Mouse (Mus musculus) MEL (cell line): ENCODE data around the gene AW549877. TPM values are rescaled to one million over a fixed set of nuclear protein-coding genes. Genes with fewer than 3 reads are reported as not detected.
A peak's percentile ranks its signal among the peaks of the same experiment; 100 is the strongest.

ENCODE experiments used
- DNase-seq: peaks from one replicate; pipeline ENCODE4 v3.0.0; 2011; ENCODE audit warnings: low read depth, low spot score
- H3K27ac ChIP-seq: 2 replicates; pipeline ENCODE4 v1.5.1; 2012; ENCODE audit warnings: low read depth, mild to moderate bottlenecking, control low read depth, low read length, moderate library complexity; ENCODE audit not compliant: control insufficient read depth
- H3K27me3 ChIP-seq, 2 experiments: fragments of 150-350 bp in 1 of 2; sonication (generic) in 1 of 2; 2 replicates each; pipeline ENCODE4 v1.6.1; 2012; ENCODE audit warnings: low read length in 2 of 2, mild to moderate bottlenecking in 2 of 2, improper control_type of control experiment in 1 of 2, moderate library complexity in 1 of 2; ENCODE audit not compliant: insufficient read depth in 2 of 2, control insufficient read depth in 1 of 2
- H3K36me3 ChIP-seq, 2 experiments: 2 replicates each; pipeline ENCODE4 v1.6.1; 2012 to 2014; ENCODE audit warnings: low read length in 2 of 2, improper control_type of control experiment in 1 of 2, inconsistent platforms in 1 of 2, mild to moderate bottlenecking in 1 of 2; ENCODE audit not compliant: insufficient read depth in 2 of 2, control insufficient read depth in 1 of 2
- H3K4me1 ChIP-seq, 2 experiments: fragments of 150-350 bp in 1 of 2; sonication (generic) in 1 of 2; 2 replicates each; pipeline ENCODE4 v1.6.1; 2012; ENCODE audit warnings: low read length in 2 of 2, improper control_type of control experiment in 1 of 2, mild to moderate bottlenecking in 1 of 2; ENCODE audit not compliant: insufficient read depth in 2 of 2, control insufficient read depth in 1 of 2
- H3K4me3 ChIP-seq, 2 experiments: fragments of 150-350 bp in 1 of 2; sonication (generic) in 1 of 2; 2 replicates each; pipeline ENCODE4 v1.5.1; 2012; ENCODE audit warnings: low read depth in 2 of 2, low read length in 2 of 2, mild to moderate bottlenecking in 2 of 2, moderate library complexity in 2 of 2, control low read depth in 1 of 2, improper control_type of control experiment in 1 of 2; ENCODE audit not compliant: control insufficient read depth in 1 of 2, insufficient read depth in 1 of 2
- H3K79me2 ChIP-seq: 2 replicates; pipeline ENCODE4 v1.6.1; 2012; ENCODE audit warnings: mild to moderate bottlenecking, low read length, moderate library complexity; ENCODE audit not compliant: control insufficient read depth, poor library complexity, insufficient read depth
- H3K9ac ChIP-seq: 2 replicates; pipeline ENCODE4 v1.6.1; 2012; ENCODE audit warnings: low read depth, mild to moderate bottlenecking, control low read depth, low read length, moderate library complexity; ENCODE audit not compliant: control insufficient read depth, poor library complexity, severe bottlenecking
- H3K9me3 ChIP-seq: fragments of 150-350 bp; sonication (generic); replicated peaks from 2 replicates; pipeline ENCODE4 v1.6.1; 2012; ENCODE audit warnings: mild to moderate bottlenecking, low read length, improper control_type of control experiment, moderate library complexity; ENCODE audit not compliant: insufficient read depth
- BHLHE40 ChIP-seq: IDR thresholded peaks from 2 replicates; pipeline ENCODE4 v1.6.1; 2012; ENCODE audit warnings: low read depth, mild to moderate bottlenecking, inconsistent platforms, low read length, improper control_type of control experiment, borderline replicate concordance
- CHD1 ChIP-seq: IDR thresholded peaks from 2 replicates; pipeline ENCODE4 v1.6.1; 2012; ENCODE audit warnings: low read depth, mild to moderate bottlenecking, inconsistent platforms, low read length, improper control_type of control experiment
- CHD2 ChIP-seq: IDR thresholded peaks from 2 replicates; pipeline ENCODE4 v1.6.1; 2011; ENCODE audit warnings: low read length, improper control_type of control experiment
- CTCF ChIP-seq, 3 experiments: IDR thresholded peaks in 2 of 3; conservative IDR thresholded peaks in 1 of 3; 2 replicates each; pipeline ENCODE4 v1.5.1; 2011 to 2012; ENCODE audit warnings: low read length in 3 of 3, low read depth in 2 of 3, mild to moderate bottlenecking in 2 of 3, improper control_type of control experiment in 1 of 3, inconsistent platforms in 1 of 3, mixed read lengths in 1 of 3, moderate library complexity in 1 of 3; ENCODE audit not compliant: control insufficient read depth in 1 of 3, insufficient read depth in 1 of 3, poor library complexity in 1 of 3, severe bottlenecking in 1 of 3
- E2F4 ChIP-seq: IDR thresholded peaks from 2 replicates; pipeline ENCODE4 v1.6.1; 2011; ENCODE audit warnings: low read depth, low read length, improper control_type of control experiment, borderline replicate concordance
- ELF1 ChIP-seq: IDR thresholded peaks from 2 replicates; pipeline ENCODE4 v1.6.1; 2014; ENCODE audit warnings: low read depth, mild to moderate bottlenecking, inconsistent platforms, low read length, improper control_type of control experiment, moderate library complexity
- EP300 ChIP-seq, 2 experiments: IDR thresholded peaks; 2 replicates each; pipeline ENCODE4 v1.6.1; 2011; ENCODE audit warnings: improper control_type of control experiment in 2 of 2, low read length in 2 of 2, low read depth in 1 of 2, mild to moderate bottlenecking in 1 of 2
- ETS1 ChIP-seq: IDR thresholded peaks from 2 replicates; pipeline ENCODE4 v1.6.1; 2012; ENCODE audit warnings: low read depth, mild to moderate bottlenecking, inconsistent platforms, low read length, improper control_type of control experiment, moderate library complexity
- GABPA ChIP-seq: IDR thresholded peaks from 2 replicates; pipeline ENCODE4 v1.6.1; 2012; ENCODE audit warnings: low read depth, mild to moderate bottlenecking, inconsistent platforms, low read length, improper control_type of control experiment, moderate library complexity
- GATA1 ChIP-seq: IDR thresholded peaks from 2 replicates; pipeline ENCODE4 v1.6.1; 2011; ENCODE audit warnings: low read depth, low read length, improper control_type of control experiment
- HCFC1 ChIP-seq: IDR thresholded peaks from 2 replicates; pipeline ENCODE4 v1.6.1; 2012; ENCODE audit warnings: low read depth, mild to moderate bottlenecking, inconsistent platforms, low read length, improper control_type of control experiment, moderate library complexity
- KAT2A ChIP-seq: conservative IDR thresholded peaks from 2 replicates; pipeline ENCODE4 v1.6.1; 2012; ENCODE audit warnings: low read depth, low read length, improper control_type of control experiment, inconsistent platforms
- MAFK ChIP-seq: IDR thresholded peaks from 2 replicates; pipeline ENCODE4 v1.6.1; 2011; ENCODE audit warnings: low read depth, mild to moderate bottlenecking, low read length, improper control_type of control experiment, borderline replicate concordance
- MAX ChIP-seq: IDR thresholded peaks from 2 replicates; pipeline ENCODE4 v1.6.1; 2011; ENCODE audit warnings: low read length, improper control_type of control experiment
- MAZ ChIP-seq: IDR thresholded peaks from 2 replicates; pipeline ENCODE4 v1.6.1; 2012; ENCODE audit warnings: low read depth, mild to moderate bottlenecking, inconsistent platforms, low read length, improper control_type of control experiment
- MEF2A ChIP-seq: IDR thresholded peaks from 2 replicates; pipeline ENCODE4 v1.6.1; 2014; ENCODE audit warnings: low read depth, mild to moderate bottlenecking, inconsistent platforms, low read length, improper control_type of control experiment; ENCODE audit not compliant: poor library complexity, insufficient replicate concordance, severe bottlenecking; ENCODE audit errors: extremely low read depth
- MXI1 ChIP-seq: IDR thresholded peaks from 2 replicates; pipeline ENCODE4 v1.6.1; 2011; ENCODE audit warnings: mild to moderate bottlenecking, low read depth, low read length, improper control_type of control experiment
- MYB ChIP-seq: IDR thresholded peaks from 2 replicates; pipeline ENCODE4 v1.6.1; 2011; ENCODE audit warnings: mild to moderate bottlenecking, low read depth, low read length, improper control_type of control experiment
- MYC ChIP-seq: IDR thresholded peaks from 2 replicates; pipeline ENCODE4 v1.6.1; 2011; ENCODE audit warnings: low read depth, mild to moderate bottlenecking, low read length, improper control_type of control experiment, moderate library complexity
- NELFE ChIP-seq: IDR thresholded peaks from 2 replicates; pipeline ENCODE4 v1.6.1; 2011; ENCODE audit warnings: low read depth, low read length, improper control_type of control experiment
- NRF1 ChIP-seq: IDR thresholded peaks from 2 replicates; pipeline ENCODE4 v1.6.1; 2014; ENCODE audit warnings: low read depth, mild to moderate bottlenecking, inconsistent platforms, low read length, improper control_type of control experiment, moderate library complexity; ENCODE audit not compliant: poor library complexity, insufficient read depth, severe bottlenecking
- POLR2A ChIP-seq, 2 experiments: IDR thresholded peaks; 2 replicates each; pipeline ENCODE4 v1.6.1; 2011 to 2012; ENCODE audit warnings: low read length in 2 of 2, mild to moderate bottlenecking in 2 of 2, control low read depth in 1 of 2, improper control_type of control experiment in 1 of 2, low read depth in 1 of 2, moderate library complexity in 1 of 2; ENCODE audit not compliant: control insufficient read depth in 1 of 2, insufficient read depth in 1 of 2, poor library complexity in 1 of 2
- POLR2AphosphoS2 ChIP-seq: IDR thresholded peaks from 2 replicates; pipeline ENCODE4 v1.6.1; 2011; ENCODE audit warnings: low read length, improper control_type of control experiment
- POLR2AphosphoS5 ChIP-seq: IDR thresholded peaks from 2 replicates; pipeline ENCODE4 v1.6.1; 2012; ENCODE audit warnings: low read depth, borderline replicate concordance, mild to moderate bottlenecking, inconsistent platforms, low read length, moderate library complexity, mixed read lengths
- RCOR1 ChIP-seq: IDR thresholded peaks from 2 replicates; pipeline ENCODE4 v1.6.1; 2012; ENCODE audit warnings: low read depth, mild to moderate bottlenecking, inconsistent platforms, low read length, improper control_type of control experiment
- SMC3 ChIP-seq: IDR thresholded peaks from 2 replicates; pipeline ENCODE4 v1.6.1; 2011; ENCODE audit warnings: low read depth, low read length, improper control_type of control experiment
- TBP ChIP-seq: IDR thresholded peaks from 2 replicates; pipeline ENCODE4 v1.8.0; 2011; ENCODE audit warnings: low read depth, low read length, improper control_type of control experiment
- TCF12 ChIP-seq: IDR thresholded peaks from 2 replicates; pipeline ENCODE4 v1.6.1; 2014; ENCODE audit warnings: low read depth, mild to moderate bottlenecking, inconsistent platforms, low read length, improper control_type of control experiment, moderate library complexity
- UBTF ChIP-seq: IDR thresholded peaks from 2 replicates; pipeline ENCODE4 v1.6.1; 2012; ENCODE audit warnings: low read depth, mild to moderate bottlenecking, inconsistent platforms, low read length, improper control_type of control experiment, moderate library complexity, borderline replicate concordance; ENCODE audit not compliant: insufficient read depth
- USF1 ChIP-seq: IDR thresholded peaks from 2 replicates; pipeline ENCODE4 v1.6.1; 2014; ENCODE audit warnings: low read depth, mild to moderate bottlenecking, inconsistent platforms, low read length, improper control_type of control experiment, moderate library complexity
- USF2 ChIP-seq, 2 experiments: IDR thresholded peaks; 2 replicates each; pipeline ENCODE4 v1.6.1; 2011 to 2012; ENCODE audit warnings: improper control_type of control experiment in 2 of 2, low read length in 2 of 2, borderline replicate concordance in 1 of 2, inconsistent platforms in 1 of 2, low read depth in 1 of 2, mild to moderate bottlenecking in 1 of 2; ENCODE audit not compliant: insufficient read depth in 1 of 2
- ZC3H11A ChIP-seq: IDR thresholded peaks from 2 replicates; pipeline ENCODE4 v1.6.1; 2012; ENCODE audit warnings: low read depth, mild to moderate bottlenecking, inconsistent platforms, low read length, improper control_type of control experiment
- ZKSCAN1 ChIP-seq: IDR thresholded peaks from 2 replicates; pipeline ENCODE4 v1.6.1; 2012; ENCODE audit warnings: low read depth, mild to moderate bottlenecking, inconsistent platforms, low read length, improper control_type of control experiment, moderate library complexity
- ZMIZ1 ChIP-seq: IDR thresholded peaks from 2 replicates; pipeline ENCODE4 v1.6.1; 2012; ENCODE audit warnings: low read depth, mild to moderate bottlenecking, inconsistent platforms, low read length, improper control_type of control experiment, moderate library complexity
- ZNF384 ChIP-seq: IDR thresholded peaks from 2 replicates; pipeline ENCODE4 v1.6.1; 2012; ENCODE audit warnings: low read depth, mild to moderate bottlenecking, inconsistent platforms, low read length, improper control_type of control experiment
- polyA plus RNA-seq, 2 experiments: library from polyadenylated mRNA; stranded (reverse) in 1 of 2; unstranded in 1 of 2; fragments of >175 nt in 1 of 2; fragments of >200 nt in 1 of 2; gene quantifications; 2 replicates each; pipeline versions ENCODE4 v1.2.1 to v1.2.4; 2012; ENCODE audit warnings: low replicate concordance in 2 of 2, low read depth in 1 of 2; ENCODE audit not compliant: insufficient read length in 2 of 2, insufficient read depth in 1 of 2, missing spikeins in 1 of 2
- total RNA-seq: library from RNA; depleted of rRNA; stranded (reverse); fragments of 300-350 nt; gene quantifications from 2 replicates; pipeline ENCODE4 v1.2.3, GENCODE M21; 2012

Gene AW549877
- total and polyA plus RNA-seq, 3 experiments, result 5.0 to 13.5 TPM; not detected in 1

DNA sequence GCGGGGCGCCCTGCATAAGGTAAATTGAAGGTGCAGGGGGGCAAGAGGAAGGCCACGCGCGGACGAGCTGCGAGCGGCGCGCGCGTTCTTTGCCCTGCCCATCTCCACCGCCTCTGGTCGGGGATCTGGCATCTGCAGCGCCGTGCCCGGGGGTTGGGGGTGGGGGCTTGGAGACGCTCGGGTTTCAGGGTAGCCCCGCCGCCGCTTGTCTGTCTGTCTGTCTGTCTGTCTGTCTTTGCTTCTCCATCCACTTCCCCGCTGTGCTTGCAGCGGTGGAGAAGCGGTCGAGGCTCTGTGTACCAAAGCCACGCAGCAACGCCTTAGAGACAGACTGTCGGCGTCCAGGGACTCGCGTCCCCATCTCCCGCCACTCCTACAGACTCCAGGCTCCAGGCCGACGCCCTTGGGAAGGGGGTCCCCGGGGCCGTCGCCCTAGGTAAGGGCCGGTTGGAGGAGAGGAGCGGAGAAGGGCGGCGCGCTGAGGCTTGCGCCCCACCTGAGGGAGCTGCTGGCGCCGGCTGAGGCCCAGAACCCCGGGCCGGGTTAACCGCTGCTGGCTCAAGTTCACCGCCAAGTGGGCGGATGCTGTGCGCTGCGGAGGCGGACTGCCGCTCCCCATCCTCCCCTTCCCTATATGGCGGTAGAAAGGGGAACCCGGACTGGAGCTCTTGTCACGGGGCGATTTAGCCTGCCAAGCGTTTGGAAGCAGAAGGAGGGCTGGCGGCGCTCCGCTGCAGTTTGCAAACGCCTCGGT is 31.5 kb upstream of the AW549877 start:
- Histone ChIP-seq H3K9me3 (no peaks in the 10 kb centered on the region), H3K79me2 (peaks cover 24% of the 10 kb centered on the region), H3K4me1 (peaks cover 0 to 13% of the 10 kb centered on the region in 2 experiments; a peak in 2 of 4 replicates), H3K9ac (peak overlapping the region; percentile 97), H3K27ac (peak overlapping the region; percentile 94), H3K27me3 (no peaks in the 10 kb centered on the region), H3K4me3 (peak overlapping the region; percentile 58 to 85), H3K36me3 (peaks cover 0 to 4% of the 10 kb centered on the region in 2 experiments; a peak in 1 of 4 replicates)
- DNase-seq, result peak; percentile 92
- no peak for TF ChIP-seq POLR2AphosphoS5
- TF ChIP-seq EP300 (IDR thresholded peaks at IDR 0.05; ENCODE audit: low read depth in 1 of 2, low read length in 2 of 2), result peak in 1 of 2 experiments; percentile 51; a peak in 1 of 4 replicates
- TF ChIP-seq POLR2A (IDR thresholded peaks at IDR 0.05; ENCODE audit: control insufficient read depth in 1 of 2, insufficient read depth in 1 of 2, low read depth in 1 of 2, low read length in 2 of 2, poor library complexity in 1 of 2), result peak; percentile 38 to 65; a peak in 2 of 4 replicates
- TF ChIP-seq ZMIZ1, result peak; percentile 64; the same call in 1 of the 2 replicates
- TF ChIP-seq CHD1, result no peak; the same call in 1 of the 2 replicates
- TF ChIP-seq RCOR1, result 0 out of 2 replicates have a peak, but pooled peaks have one; percentile 5
- TF ChIP-seq MAX, result no peak
- TF ChIP-seq GATA1, result no peak
- no peak for TF ChIP-seq MYB
- no peak for TF ChIP-seq BHLHE40
- peak; percentile 78 for TF ChIP-seq MAZ
- TF ChIP-seq ETS1, result peak; percentile 78
- TF ChIP-seq SMC3, result no peak
- no peak for TF ChIP-seq USF2 (IDR thresholded peaks at IDR 0.05; ENCODE audit: borderline replicate concordance in 1 of 2, insufficient read depth in 1 of 2, low read depth in 1 of 2, low read length in 2 of 2)
- TF ChIP-seq TCF12, result peak; percentile 25
- peak; percentile 95; the same call in 1 of the 2 replicates for TF ChIP-seq UBTF
- TF ChIP-seq POLR2AphosphoS2, result no peak
- no peak for TF ChIP-seq KAT2A
- TF ChIP-seq CTCF (IDR thresholded peaks at IDR 0.05 in 2 of 3, conservative IDR thresholded peaks at IDR 0.05 in 1 of 3; ENCODE audit: control insufficient read depth in 1 of 3, insufficient read depth in 1 of 3, low read depth in 2 of 3, low read length in 3 of 3, poor library complexity in 1 of 3, severe bottlenecking in 1 of 3), result no peak
- no peak for TF ChIP-seq ZKSCAN1
- TF ChIP-seq E2F4, result no peak
- TF ChIP-seq ZNF384, result no peak
- TF ChIP-seq MAFK, result no peak
- no peak for TF ChIP-seq MYC
- peak; percentile 76 for TF ChIP-seq HCFC1
- no peak for TF ChIP-seq TBP
- peak; percentile 51; the same call in 1 of the 2 replicates for TF ChIP-seq ELF1
- 0 out of 2 replicates have a peak, but pooled peaks have one; percentile 33 for TF ChIP-seq NELFE
- TF ChIP-seq CHD2, result no peak
- no peak for TF ChIP-seq MEF2A
- no peak for TF ChIP-seq GABPA
- TF ChIP-seq MXI1, result peak; percentile 36
- 0 out of 2 replicates have a peak, but pooled peaks have one; percentile 29 for TF ChIP-seq USF1
- no peak for TF ChIP-seq ZC3H11A
- no peak for TF ChIP-seq NRF1
